Mouse (Mus musculus): ENCODE measurements around the gene Hist1h1c. TPM values are rescaled to one million over a fixed set of nuclear protein-coding genes. Genes with fewer than 3 reads are reported as not detected.

Hist1h1c gene
- 21.6 and 28.4 TPM in 2 replicates for polyA plus RNA-seq (2014; fragmentation: Nextera tagmentation; extraction: Ambion mirVana)

- peak; percentile 95 for ATAC-seq (ENCODE audit: low FRiP score, low TSS enrichment)
- under 1% methylated on average over 30 of the region's 38 CpGs for WGBS
- no peaks in the 10 kb centered on the region for H3K36me3 ChIP-seq (ENCODE audit: control insufficient read depth, insufficient read depth, low read length)
- peak within 1 kb of the TSS; percentile 74 for H3K9ac ChIP-seq (ENCODE audit: low read depth, low read length)
- peak within 1 kb of the TSS; percentile 72 for H3K4me2 ChIP-seq (replicated peaks; ENCODE audit: low read depth, low read length)
- peak within 1 kb of the TSS; percentile 99 for H3K27ac ChIP-seq (ENCODE audit: low read depth, low read length)
- no peaks in the 10 kb centered on the region for H3K27me3 ChIP-seq (ENCODE audit: control insufficient read depth, insufficient read depth, low read length)
- H3K4me3 ChIP-seq (ENCODE audit: low read length) = peak within 1 kb of the TSS; percentile 51
- peaks cover 7% of the 10 kb centered on the region; the same call in 1 of the 2 replicates for H3K4me1 ChIP-seq (ENCODE audit: control insufficient read depth, insufficient read depth, low read length)
- H3K9me3 ChIP-seq (ENCODE audit: control insufficient read depth, low read length) = no peaks in the 10 kb centered on the region
Measured at GRCm38 (mm10) chr13:23738677-23739068, at the start of gene Hist1h1c. TSS of gene Hist1h1c (plus strand) at chr13:23738808.

- Histone ChIP-seq H3K4me1 (ENCODE audit: control insufficient read depth, insufficient read depth, low read length) (0 out of 2 replicates have a peak, but pooled peaks cover 3% of the 10 kb centered on the region), H3K9ac (ENCODE audit: low read depth, low read length) (no peak overlapping the region), H3K9me3 (ENCODE audit: control insufficient read depth, low read length) (no peaks in the 10 kb centered on the region), H3K27me3 (ENCODE audit: control insufficient read depth, insufficient read depth, low read length) (no peaks in the 10 kb centered on the region), H3K4me2 (replicated peaks; ENCODE audit: low read depth, low read length) (no peak overlapping the region), H3K36me3 (ENCODE audit: control insufficient read depth, insufficient read depth, low read length) (peaks cover 4% of the 10 kb centered on the region; the same call in 1 of the 2 replicates), H3K4me3 (ENCODE audit: low read length) (no peak overlapping the region), H3K27ac (ENCODE audit: low read depth, low read length) (no peak overlapping the region)
- ATAC-seq (ENCODE audit: low FRiP score, low TSS enrichment) = no peak
- WGBS = 92% methylated on average over 2 of the region's 2 CpGs
Measured at GRCm38 (mm10) chr13:23688956-23689355, 49.7 kb upstream of the Hist1h1c start.

- 0 out of 2 replicates have a peak, but pooled peaks cover 3% of the 10 kb centered on the region for H3K4me1 ChIP-seq (ENCODE audit: control insufficient read depth, insufficient read depth, low read length)
- H3K4me2 ChIP-seq (replicated peaks; ENCODE audit: low read depth, low read length) = no peak overlapping the region
- no peaks in the 10 kb centered on the region for H3K9me3 ChIP-seq (ENCODE audit: control insufficient read depth, low read length)
- ATAC-seq (ENCODE audit: low FRiP score, low TSS enrichment) = no peak
- H3K27ac ChIP-seq (ENCODE audit: low read depth, low read length) = no peak overlapping the region
- H3K27me3 ChIP-seq (ENCODE audit: control insufficient read depth, insufficient read depth, low read length) = no peaks in the 10 kb centered on the region
- no peak overlapping the region for H3K9ac ChIP-seq (ENCODE audit: low read depth, low read length)
- H3K36me3 ChIP-seq (ENCODE audit: control insufficient read depth, insufficient read depth, low read length) = peaks cover 4% of the 10 kb centered on the region; the same call in 1 of the 2 replicates
- H3K4me3 ChIP-seq (ENCODE audit: low read length) = no peak overlapping the region
- WGBS = 87% methylated on average over 2 of the region's 2 CpGs
Measured at GRCm38 (mm10) chr13:23689459-23689858, 49.1 kb upstream of the Hist1h1c start.

GRCm38 (mm10) chr13:23693856-23694440 lies 44.7 kb upstream of the Hist1h1c start:
- Histone ChIP-seq H3K9ac (ENCODE audit: low read depth, low read length) (no peak overlapping the region), H3K9me3 (ENCODE audit: control insufficient read depth, low read length) (no peaks in the 10 kb centered on the region), H3K36me3 (ENCODE audit: control insufficient read depth, insufficient read depth, low read length) (peaks cover 4% of the 10 kb centered on the region; the same call in 1 of the 2 replicates), H3K4me2 (replicated peaks; ENCODE audit: low read depth, low read length) (no peak overlapping the region), H3K27me3 (ENCODE audit: control insufficient read depth, insufficient read depth, low read length) (no peaks in the 10 kb centered on the region), H3K4me3 (ENCODE audit: low read length) (no peak overlapping the region), H3K27ac (ENCODE audit: low read depth, low read length) (no peak overlapping the region), H3K4me1 (ENCODE audit: control insufficient read depth, insufficient read depth, low read length) (0 out of 2 replicates have a peak, but pooled peaks cover 6% of the 10 kb centered on the region)
- WGBS = 72% methylated on average over 6 of the region's 6 CpGs
- ATAC-seq (ENCODE audit: low FRiP score, low TSS enrichment) = no peak

GRCm38 (mm10) chr13:23694956-23695355 lies 43.7 kb upstream of the Hist1h1c start:
- Histone ChIP-seq H3K36me3 (ENCODE audit: control insufficient read depth, insufficient read depth, low read length) (peaks cover 4% of the 10 kb centered on the region; the same call in 1 of the 2 replicates), H3K27ac (ENCODE audit: low read depth, low read length) (no peak overlapping the region), H3K9ac (ENCODE audit: low read depth, low read length) (no peak overlapping the region), H3K4me1 (ENCODE audit: control insufficient read depth, insufficient read depth, low read length) (0 out of 2 replicates have a peak, but pooled peaks cover 6% of the 10 kb centered on the region), H3K4me2 (replicated peaks; ENCODE audit: low read depth, low read length) (no peak overlapping the region), H3K9me3 (ENCODE audit: control insufficient read depth, low read length) (no peaks in the 10 kb centered on the region), H3K27me3 (ENCODE audit: control insufficient read depth, insufficient read depth, low read length) (no peaks in the 10 kb centered on the region), H3K4me3 (ENCODE audit: low read length) (no peak overlapping the region)
- WGBS = 97% methylated on average over 9 of the region's 9 CpGs
- no peak for ATAC-seq (ENCODE audit: low FRiP score, low TSS enrichment)

GRCm38 (mm10) chr13:23695514-23695913 lies 43.1 kb upstream of the Hist1h1c start, which contains the start of gene Hist1h1t:
TSS of gene Hist1h1t (plus strand) at chr13:23695814.
- Histone ChIP-seq H3K36me3 (ENCODE audit: control insufficient read depth, insufficient read depth, low read length) (peaks cover 4% of the 10 kb centered on the region; the same call in 1 of the 2 replicates), H3K9me3 (ENCODE audit: control insufficient read depth, low read length) (no peaks in the 10 kb centered on the region), H3K4me3 (ENCODE audit: low read length) (no peak within 1 kb of the TSS), H3K27ac (ENCODE audit: low read depth, low read length) (no peak within 1 kb of the TSS), H3K9ac (ENCODE audit: low read depth, low read length) (no peak within 1 kb of the TSS), H3K27me3 (ENCODE audit: control insufficient read depth, insufficient read depth, low read length) (no peaks in the 10 kb centered on the region), H3K4me1 (ENCODE audit: control insufficient read depth, insufficient read depth, low read length) (0 out of 2 replicates have a peak, but pooled peaks cover 6% of the 10 kb centered on the region), H3K4me2 (replicated peaks; ENCODE audit: low read depth, low read length) (no peak within 1 kb of the TSS)
- ATAC-seq (ENCODE audit: low FRiP score, low TSS enrichment) = no peak
- WGBS = 65% methylated on average over 11 of the region's 13 CpGs

- 56% methylated on average over 15 of the region's 15 CpGs for WGBS
- Histone ChIP-seq H3K4me2 (replicated peaks; ENCODE audit: low read depth, low read length) (no peak overlapping the region), H3K9me3 (ENCODE audit: control insufficient read depth, low read length) (no peaks in the 10 kb centered on the region), H3K4me1 (ENCODE audit: control insufficient read depth, insufficient read depth, low read length) (0 out of 2 replicates have a peak, but pooled peaks cover 6% of the 10 kb centered on the region), H3K9ac (ENCODE audit: low read depth, low read length) (no peak overlapping the region), H3K27ac (ENCODE audit: low read depth, low read length) (no peak overlapping the region), H3K36me3 (ENCODE audit: control insufficient read depth, insufficient read depth, low read length) (no peaks in the 10 kb centered on the region), H3K4me3 (ENCODE audit: low read length) (no peak overlapping the region), H3K27me3 (ENCODE audit: control insufficient read depth, insufficient read depth, low read length) (no peaks in the 10 kb centered on the region)
- no peak for ATAC-seq (ENCODE audit: low FRiP score, low TSS enrichment)
Measured at GRCm38 (mm10) chr13:23696061-23696474, 42.5 kb upstream of the Hist1h1c start.

GRCm38 (mm10) chr13:23697491-23698299 lies 40.9 kb upstream of the Hist1h1c start:
- H3K36me3 ChIP-seq (ENCODE audit: control insufficient read depth, insufficient read depth, low read length) = no peaks in the 10 kb centered on the region
- H3K27ac ChIP-seq (ENCODE audit: low read depth, low read length) = peak overlapping the region; percentile 94
- ATAC-seq (ENCODE audit: low FRiP score, low TSS enrichment) = peak; percentile 20; the same call in 1 of the 2 replicates
- no peaks in the 10 kb centered on the region for H3K9me3 ChIP-seq (ENCODE audit: control insufficient read depth, low read length)
- peak overlapping the region; percentile 74 for H3K4me2 ChIP-seq (replicated peaks; ENCODE audit: low read depth, low read length)
- H3K27me3 ChIP-seq (ENCODE audit: control insufficient read depth, insufficient read depth, low read length) = no peaks in the 10 kb centered on the region
- H3K4me1 ChIP-seq (ENCODE audit: control insufficient read depth, insufficient read depth, low read length) = 0 out of 2 replicates have a peak, but pooled peaks cover 6% of the 10 kb centered on the region
- WGBS = under 1% methylated on average over 24 of the region's 32 CpGs
- H3K4me3 ChIP-seq (ENCODE audit: low read length) = peak overlapping the region; percentile 45
- H3K9ac ChIP-seq (ENCODE audit: low read depth, low read length) = peak overlapping the region; percentile 76
